Mouse (Mus musculus) E14TG2a.4 (cell line): ENCODE measurements around the gene Fam83g.

Experiments used
- CTCF ChIP-seq: conservative IDR thresholded peaks from 2 replicates; pipeline ENCODE4 v1.5.1; 2014; ENCODE audit warnings: low read length
- NANOG ChIP-seq: IDR thresholded peaks from 2 replicates; pipeline ENCODE4 v1.6.1; 2014; ENCODE audit warnings: borderline replicate concordance, low read length, mixed read lengths
- POU5F1 ChIP-seq: IDR thresholded peaks from 2 replicates; pipeline ENCODE4 v1.6.1; 2014; ENCODE audit warnings: low read length, borderline replicate concordance

- TF ChIP-seq CTCF (no peak), POU5F1 (no peak), NANOG (no peak)
Measured at GRCm38 (mm10) chr11:61650470-61651265, 33.2 kb upstream of the Fam83g start.
